Mouse (Mus musculus) MEL (cell line): ENCODE data around the gene Fndc3b. TPM values are rescaled to one million over a fixed set of nuclear protein-coding genes. Genes with fewer than 3 reads are reported as not detected.

ENCODE experiments used
- DNase-seq: peaks from one replicate; pipeline ENCODE4 v3.0.0; 2011; ENCODE audit warnings: low read depth, low spot score
- H3K27ac ChIP-seq: 2 replicates; pipeline ENCODE4 v1.5.1; 2012; ENCODE audit warnings: low read depth, mild to moderate bottlenecking, control low read depth, low read length, moderate library complexity; ENCODE audit not compliant: control insufficient read depth
- H3K27me3 ChIP-seq, 2 experiments: fragments of 150-350 bp in 1 of 2; sonication (generic) in 1 of 2; 2 replicates each; pipeline ENCODE4 v1.6.1; 2012; ENCODE audit warnings: low read length in 2 of 2, mild to moderate bottlenecking in 2 of 2, improper control_type of control experiment in 1 of 2, moderate library complexity in 1 of 2; ENCODE audit not compliant: insufficient read depth in 2 of 2, control insufficient read depth in 1 of 2
- H3K36me3 ChIP-seq, 2 experiments: 2 replicates each; pipeline ENCODE4 v1.6.1; 2012 to 2014; ENCODE audit warnings: low read length in 2 of 2, improper control_type of control experiment in 1 of 2, inconsistent platforms in 1 of 2, mild to moderate bottlenecking in 1 of 2; ENCODE audit not compliant: insufficient read depth in 2 of 2, control insufficient read depth in 1 of 2
- H3K4me1 ChIP-seq, 2 experiments: fragments of 150-350 bp in 1 of 2; sonication (generic) in 1 of 2; 2 replicates each; pipeline ENCODE4 v1.6.1; 2012; ENCODE audit warnings: low read length in 2 of 2, improper control_type of control experiment in 1 of 2, mild to moderate bottlenecking in 1 of 2; ENCODE audit not compliant: insufficient read depth in 2 of 2, control insufficient read depth in 1 of 2
- H3K4me3 ChIP-seq, 2 experiments: fragments of 150-350 bp in 1 of 2; sonication (generic) in 1 of 2; 2 replicates each; pipeline ENCODE4 v1.5.1; 2012; ENCODE audit warnings: low read depth in 2 of 2, low read length in 2 of 2, mild to moderate bottlenecking in 2 of 2, moderate library complexity in 2 of 2, control low read depth in 1 of 2, improper control_type of control experiment in 1 of 2; ENCODE audit not compliant: control insufficient read depth in 1 of 2, insufficient read depth in 1 of 2
- H3K79me2 ChIP-seq: 2 replicates; pipeline ENCODE4 v1.6.1; 2012; ENCODE audit warnings: mild to moderate bottlenecking, low read length, moderate library complexity; ENCODE audit not compliant: control insufficient read depth, poor library complexity, insufficient read depth
- H3K9ac ChIP-seq: 2 replicates; pipeline ENCODE4 v1.6.1; 2012; ENCODE audit warnings: low read depth, mild to moderate bottlenecking, control low read depth, low read length, moderate library complexity; ENCODE audit not compliant: control insufficient read depth, poor library complexity, severe bottlenecking
- H3K9me3 ChIP-seq: fragments of 150-350 bp; sonication (generic); replicated peaks from 2 replicates; pipeline ENCODE4 v1.6.1; 2012; ENCODE audit warnings: mild to moderate bottlenecking, low read length, improper control_type of control experiment, moderate library complexity; ENCODE audit not compliant: insufficient read depth
- BHLHE40 ChIP-seq: IDR thresholded peaks from 2 replicates; pipeline ENCODE4 v1.6.1; 2012; ENCODE audit warnings: low read depth, mild to moderate bottlenecking, inconsistent platforms, low read length, improper control_type of control experiment, borderline replicate concordance
- CHD2 ChIP-seq: IDR thresholded peaks from 2 replicates; pipeline ENCODE4 v1.6.1; 2011; ENCODE audit warnings: low read length, improper control_type of control experiment
- E2F4 ChIP-seq: IDR thresholded peaks from 2 replicates; pipeline ENCODE4 v1.6.1; 2011; ENCODE audit warnings: low read depth, low read length, improper control_type of control experiment, borderline replicate concordance
- EP300 ChIP-seq, 2 experiments: IDR thresholded peaks; 2 replicates each; pipeline ENCODE4 v1.6.1; 2011; ENCODE audit warnings: improper control_type of control experiment in 2 of 2, low read length in 2 of 2, low read depth in 1 of 2, mild to moderate bottlenecking in 1 of 2
- ETS1 ChIP-seq: IDR thresholded peaks from 2 replicates; pipeline ENCODE4 v1.6.1; 2012; ENCODE audit warnings: low read depth, mild to moderate bottlenecking, inconsistent platforms, low read length, improper control_type of control experiment, moderate library complexity
- GATA1 ChIP-seq: IDR thresholded peaks from 2 replicates; pipeline ENCODE4 v1.6.1; 2011; ENCODE audit warnings: low read depth, low read length, improper control_type of control experiment
- HCFC1 ChIP-seq: IDR thresholded peaks from 2 replicates; pipeline ENCODE4 v1.6.1; 2012; ENCODE audit warnings: low read depth, mild to moderate bottlenecking, inconsistent platforms, low read length, improper control_type of control experiment, moderate library complexity
- MAZ ChIP-seq: IDR thresholded peaks from 2 replicates; pipeline ENCODE4 v1.6.1; 2012; ENCODE audit warnings: low read depth, mild to moderate bottlenecking, inconsistent platforms, low read length, improper control_type of control experiment
- MEF2A ChIP-seq: IDR thresholded peaks from 2 replicates; pipeline ENCODE4 v1.6.1; 2014; ENCODE audit warnings: low read depth, mild to moderate bottlenecking, inconsistent platforms, low read length, improper control_type of control experiment; ENCODE audit not compliant: poor library complexity, insufficient replicate concordance, severe bottlenecking; ENCODE audit errors: extremely low read depth
- MYB ChIP-seq: IDR thresholded peaks from 2 replicates; pipeline ENCODE4 v1.6.1; 2011; ENCODE audit warnings: mild to moderate bottlenecking, low read depth, low read length, improper control_type of control experiment
- POLR2A ChIP-seq, 2 experiments: IDR thresholded peaks; 2 replicates each; pipeline ENCODE4 v1.6.1; 2011 to 2012; ENCODE audit warnings: low read length in 2 of 2, mild to moderate bottlenecking in 2 of 2, control low read depth in 1 of 2, improper control_type of control experiment in 1 of 2, low read depth in 1 of 2, moderate library complexity in 1 of 2; ENCODE audit not compliant: control insufficient read depth in 1 of 2, insufficient read depth in 1 of 2, poor library complexity in 1 of 2
- POLR2AphosphoS5 ChIP-seq: IDR thresholded peaks from 2 replicates; pipeline ENCODE4 v1.6.1; 2012; ENCODE audit warnings: low read depth, borderline replicate concordance, mild to moderate bottlenecking, inconsistent platforms, low read length, moderate library complexity, mixed read lengths
- RAD21 ChIP-seq: IDR thresholded peaks from 2 replicates; pipeline ENCODE4 v1.6.1; 2011; ENCODE audit warnings: mild to moderate bottlenecking, low read depth, low read length, improper control_type of control experiment
- SIN3A ChIP-seq: IDR thresholded peaks from 2 replicates; pipeline ENCODE4 v1.6.1; 2012; ENCODE audit warnings: low read length, improper control_type of control experiment, inconsistent platforms
- SMC3 ChIP-seq: IDR thresholded peaks from 2 replicates; pipeline ENCODE4 v1.6.1; 2011; ENCODE audit warnings: low read depth, low read length, improper control_type of control experiment
- USF1 ChIP-seq: IDR thresholded peaks from 2 replicates; pipeline ENCODE4 v1.6.1; 2014; ENCODE audit warnings: low read depth, mild to moderate bottlenecking, inconsistent platforms, low read length, improper control_type of control experiment, moderate library complexity
- ZKSCAN1 ChIP-seq: IDR thresholded peaks from 2 replicates; pipeline ENCODE4 v1.6.1; 2012; ENCODE audit warnings: low read depth, mild to moderate bottlenecking, inconsistent platforms, low read length, improper control_type of control experiment, moderate library complexity
- polyA plus RNA-seq, 2 experiments: library from polyadenylated mRNA; stranded (reverse) in 1 of 2; unstranded in 1 of 2; fragments of >175 nt in 1 of 2; fragments of >200 nt in 1 of 2; gene quantifications; 2 replicates each; pipeline versions ENCODE4 v1.2.1 to v1.2.4; 2012; ENCODE audit warnings: low replicate concordance in 2 of 2, low read depth in 1 of 2; ENCODE audit not compliant: insufficient read length in 2 of 2, insufficient read depth in 1 of 2, missing spikeins in 1 of 2
- total RNA-seq: library from RNA; depleted of rRNA; stranded (reverse); fragments of 300-350 nt; gene quantifications from 2 replicates; pipeline ENCODE4 v1.2.3, GENCODE M21; 2012

The Fndc3b gene
- total and polyA plus RNA-seq, 3 experiments, result not detected

DNA sequence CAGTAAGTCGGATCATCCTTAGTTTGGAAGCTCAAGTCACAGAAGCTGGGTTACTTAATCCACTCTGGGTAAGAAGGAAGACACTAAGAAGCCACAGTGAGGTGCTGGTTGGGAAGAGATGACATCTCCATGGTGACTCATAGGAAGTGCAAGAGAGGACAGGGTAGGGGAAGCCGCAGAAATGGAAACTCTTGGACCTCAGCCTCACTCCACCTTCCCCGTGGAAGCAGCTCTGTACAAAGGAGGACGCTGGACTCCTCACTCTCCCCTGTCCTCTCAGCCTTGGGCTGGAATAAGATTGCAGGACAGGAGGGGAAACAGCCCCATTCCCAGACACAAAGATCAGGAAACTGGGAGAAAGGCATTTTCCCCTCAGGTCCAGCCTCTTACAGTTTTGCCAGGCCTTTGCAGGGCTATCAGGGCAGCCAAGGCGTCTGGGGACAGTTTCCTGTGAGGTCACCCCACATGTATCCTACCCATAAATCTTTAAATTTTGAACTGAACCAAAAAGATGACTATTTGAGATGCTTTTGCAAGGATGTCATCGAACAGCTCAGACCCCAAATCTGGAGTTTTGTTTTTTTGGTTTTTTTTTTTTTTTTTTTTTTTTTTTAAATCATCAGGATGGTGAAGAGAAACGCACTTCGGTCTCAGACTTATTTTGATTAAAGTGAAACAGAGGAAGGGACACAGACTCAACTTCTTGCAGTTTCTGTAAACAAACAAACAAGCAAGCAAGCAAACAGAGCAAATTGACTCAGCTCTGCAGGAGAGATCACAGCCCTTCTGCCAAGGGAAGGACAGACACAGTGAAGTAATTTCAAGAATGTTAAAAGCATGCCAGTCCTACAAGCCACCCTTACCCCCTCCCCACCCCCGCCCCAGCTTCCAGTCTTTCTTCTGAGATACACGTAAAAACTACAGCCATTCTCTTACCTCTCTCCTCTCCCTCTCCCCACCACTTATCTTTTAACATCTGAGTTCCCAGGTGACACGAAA, 126.2 kb downstream of the Fndc3b start:
- Histone ChIP-seq H3K79me2 (no peaks in the 10 kb centered on the region), H3K27me3 (no peaks in the 10 kb centered on the region), H3K36me3 (no peaks in the 10 kb centered on the region), H3K9ac (no peak overlapping the region), H3K4me3 (no peak overlapping the region), H3K9me3 (no peaks in the 10 kb centered on the region), H3K4me1 (no peaks in the 10 kb centered on the region), H3K27ac (no peak overlapping the region)
- DNase-seq, result no peak
- TF ChIP-seq SIN3A, result no peak

DNA sequence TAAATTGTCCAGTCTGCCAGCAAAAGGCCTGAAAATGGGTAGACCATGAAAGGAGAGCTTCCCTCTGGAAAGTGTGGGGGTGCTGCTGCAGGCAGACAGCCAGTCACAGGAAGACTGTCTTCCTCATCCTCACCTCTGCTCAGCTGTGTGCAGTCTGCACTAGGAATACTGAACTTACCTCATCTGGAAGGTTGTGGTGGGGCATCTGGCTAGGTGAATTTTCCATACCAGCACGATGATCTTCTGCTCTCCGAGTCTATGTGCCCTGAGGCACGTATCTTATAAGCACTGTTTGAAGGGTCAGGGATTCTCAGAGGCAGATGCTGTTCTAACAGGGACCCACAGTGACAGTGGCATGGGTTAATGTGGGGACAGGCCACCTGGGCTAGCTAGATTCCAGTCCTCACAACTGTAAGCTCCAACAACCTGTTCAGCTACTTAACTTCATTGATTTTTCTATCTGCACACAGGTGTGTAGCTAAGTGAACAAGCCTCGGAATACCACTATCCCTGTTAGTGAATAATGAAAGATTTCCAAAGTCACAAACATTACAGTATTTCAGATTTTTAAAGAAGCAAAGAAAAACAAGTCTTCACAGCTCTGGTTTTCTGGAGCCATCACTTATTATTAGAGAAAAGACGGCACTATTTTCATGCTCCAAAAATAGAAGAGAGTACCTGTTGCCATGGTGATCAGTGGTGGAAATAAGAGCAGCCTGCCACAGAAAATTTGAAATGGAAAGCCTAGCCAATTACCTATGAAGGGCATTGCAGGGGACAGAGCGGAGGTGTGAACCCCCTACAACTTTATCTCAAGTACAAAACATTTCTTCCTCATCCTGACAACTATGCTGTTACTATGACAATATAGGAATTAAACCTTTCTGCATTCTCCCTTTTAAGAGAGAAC, 128.9 kb downstream of the Fndc3b start:
- TF ChIP-seq MEF2A (no peak), ZKSCAN1 (no peak), RAD21 (no peak), BHLHE40 (no peak), EP300 (IDR thresholded peaks at IDR 0.05; ENCODE audit: low read depth in 1 of 2, low read length in 2 of 2) (no peak), ETS1 (no peak), MYB (no peak), MAZ (no peak)
- H3K4me1 ChIP-seq, result no peaks in the 10 kb centered on the region
- no peak overlapping the region for H3K4me3 ChIP-seq
- H3K79me2 ChIP-seq, result no peaks in the 10 kb centered on the region
- no peaks in the 10 kb centered on the region for H3K36me3 ChIP-seq
- no peak overlapping the region for H3K27ac ChIP-seq
- no peaks in the 10 kb centered on the region for H3K9me3 ChIP-seq
- no peak overlapping the region for H3K9ac ChIP-seq
- no peak for DNase-seq
- no peaks in the 10 kb centered on the region for H3K27me3 ChIP-seq

DNA sequence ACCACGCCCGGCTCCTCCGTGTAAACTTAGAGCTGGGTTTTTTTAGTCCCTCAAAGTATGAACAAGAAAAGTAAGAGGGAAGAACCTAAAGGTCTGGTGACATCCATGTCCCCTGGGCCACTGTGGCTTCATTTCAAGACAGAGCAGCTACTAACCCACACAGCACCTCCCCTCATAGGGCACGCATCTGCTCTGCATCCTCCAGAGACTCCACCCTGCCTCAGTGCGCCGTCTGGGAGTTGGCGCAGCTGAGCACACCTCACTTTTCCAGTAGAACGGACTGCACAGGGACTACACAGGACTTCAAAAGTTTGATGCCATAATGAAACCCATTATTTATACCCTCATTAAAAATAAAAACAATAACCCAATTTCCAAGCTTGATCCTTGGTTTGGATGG, 130.2 kb downstream of the Fndc3b start:
- no peaks in the 10 kb centered on the region for H3K27me3 ChIP-seq
- no peaks in the 10 kb centered on the region for H3K79me2 ChIP-seq
- no peaks in the 10 kb centered on the region for H3K4me1 ChIP-seq
- H3K9ac ChIP-seq, result no peak overlapping the region
- no peak overlapping the region for H3K27ac ChIP-seq
- H3K9me3 ChIP-seq, result no peaks in the 10 kb centered on the region
- H3K4me3 ChIP-seq, result no peak overlapping the region
- DNase-seq, result no peak
- H3K36me3 ChIP-seq, result no peaks in the 10 kb centered on the region
- no peak for TF ChIP-seq CHD2
- no peak for TF ChIP-seq POLR2A (IDR thresholded peaks at IDR 0.05; ENCODE audit: control insufficient read depth in 1 of 2, insufficient read depth in 1 of 2, low read depth in 1 of 2, low read length in 2 of 2, poor library complexity in 1 of 2)
- no peak for TF ChIP-seq SMC3
- TF ChIP-seq USF1, result no peak
- TF ChIP-seq MAZ, result no peak
- no peak for TF ChIP-seq GATA1
- no peak for TF ChIP-seq POLR2AphosphoS5
- TF ChIP-seq HCFC1, result no peak
- no peak for TF ChIP-seq E2F4
